Mouse (Mus musculus) frontal cortex, postnatal 14 days (tissue): Measurements from ENCODE around the gene Dtl.

ENCODE experiments used
- DNase-seq, 2 experiments: peaks; one replicate each; pipeline ENCODE4 v3.0.0; 2022; ENCODE audit warnings: low spot score in 2 of 2

Gene Dtl

DNA sequence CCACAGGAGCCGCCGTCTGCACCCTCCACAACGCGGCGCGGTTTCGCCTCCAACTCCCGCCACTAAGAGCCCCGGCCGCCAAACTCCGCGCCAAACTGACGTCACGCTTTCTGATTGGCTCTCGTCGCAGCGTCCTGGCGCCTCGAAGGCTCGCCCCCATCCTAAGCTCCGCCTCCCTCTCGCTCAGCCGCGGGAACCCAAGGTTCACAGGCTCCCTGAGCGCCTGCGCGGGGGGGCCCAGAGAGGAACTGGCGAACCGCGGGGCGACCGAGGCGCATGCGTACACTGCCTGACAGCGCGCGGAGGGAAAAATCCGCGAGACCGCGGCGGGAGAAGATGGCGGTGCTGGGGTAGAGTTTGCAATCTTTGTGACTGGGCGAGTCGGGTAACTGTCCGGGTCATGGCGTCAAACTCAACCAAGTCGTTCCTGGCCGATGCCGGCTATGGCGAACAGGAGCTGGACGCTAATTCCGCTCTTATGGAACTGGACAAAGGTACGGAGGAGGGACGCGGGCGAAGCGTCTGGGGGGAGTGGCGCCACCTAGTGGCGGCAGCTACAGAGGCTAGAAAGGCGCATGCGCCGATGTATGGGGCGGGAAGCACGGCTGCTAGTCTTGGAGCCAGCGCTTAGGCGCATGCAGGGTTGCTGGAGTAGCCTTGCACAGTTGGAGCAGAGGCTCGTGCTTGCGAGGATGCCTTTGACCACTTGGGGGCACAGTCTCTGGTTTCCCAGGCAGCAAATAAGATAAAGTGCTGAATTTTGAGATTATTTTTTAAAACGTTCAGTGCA lies at the start of gene Dtl, which contains the start of gene Ints7:
Gene Dtl (minus strand): TSS at position 87 of the 790 bp plus-strand sequence.
Gene Ints7 (plus strand): TSS at position 179 of the 790 bp plus-strand sequence.
- peak; percentile 98 to 99 for DNase-seq

- DNase-seq: no peak
Observed at GRCm38 (mm10) chr1:191625026-191625425, 49.7 kb upstream of the Dtl start.

DNA sequence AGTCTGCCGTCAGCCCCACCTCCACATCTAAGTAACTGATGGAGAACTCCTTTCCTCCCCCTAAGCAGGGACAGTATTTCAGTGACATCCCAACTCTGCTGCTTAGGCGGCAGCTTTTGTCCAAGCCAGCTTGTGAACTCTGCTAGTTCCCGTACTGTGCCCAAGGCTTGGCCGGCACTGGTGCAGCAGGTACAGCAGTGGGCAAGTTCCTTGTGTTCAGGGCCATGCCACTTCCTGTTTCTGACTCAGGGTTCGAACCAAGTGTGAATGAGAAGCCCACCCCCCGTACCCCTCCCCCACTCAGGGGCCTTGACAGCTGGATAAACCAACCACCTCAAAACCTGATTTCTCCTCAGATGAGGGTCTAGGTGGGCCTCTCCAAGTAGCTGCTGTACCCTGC lies 49.1 kb upstream of the Dtl start:
- no peak for DNase-seq

- DNase-seq: no peak
Observed at GRCm38 (mm10) chr1:191622801-191623200, 47.5 kb upstream of the Dtl start.

GRCm38 (mm10) chr1:191621096-191621495 lies 45.8 kb upstream of the Dtl start:
- DNase-seq: no peak

DNA sequence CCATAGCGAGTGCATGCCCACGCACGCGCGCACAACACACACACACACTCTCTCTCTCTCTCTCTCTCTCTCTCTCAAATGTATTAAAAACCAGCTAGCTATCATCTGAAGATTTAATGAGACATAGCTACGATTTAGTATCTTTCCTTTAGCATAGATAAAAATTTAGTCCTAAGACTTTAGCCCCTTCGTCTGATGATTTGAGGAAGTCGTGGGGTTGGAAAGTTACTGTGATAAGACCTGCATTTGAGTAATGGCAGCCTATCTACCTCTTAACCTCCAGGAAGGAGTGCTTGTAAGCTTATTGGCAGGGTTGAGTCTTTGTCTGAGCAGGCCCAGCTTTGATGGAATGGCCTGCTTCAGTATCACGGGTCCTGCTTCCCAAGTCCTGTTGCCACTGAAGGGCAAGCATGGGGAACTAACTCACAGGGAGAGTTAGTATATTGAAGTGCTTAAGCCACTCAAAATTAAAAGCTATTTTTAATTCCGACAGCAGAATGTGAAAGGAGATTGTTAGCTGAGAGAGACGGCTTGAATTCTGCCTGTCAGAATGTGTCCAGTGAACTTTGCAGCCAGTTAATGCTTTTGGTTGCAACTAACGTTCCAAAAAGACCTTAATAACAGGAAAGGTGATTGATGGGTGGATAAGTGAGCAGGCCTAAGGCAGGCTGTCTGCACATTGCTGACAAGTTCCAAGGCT lies 42.9 kb upstream of the Dtl start:
- DNase-seq: no peak

DNA sequence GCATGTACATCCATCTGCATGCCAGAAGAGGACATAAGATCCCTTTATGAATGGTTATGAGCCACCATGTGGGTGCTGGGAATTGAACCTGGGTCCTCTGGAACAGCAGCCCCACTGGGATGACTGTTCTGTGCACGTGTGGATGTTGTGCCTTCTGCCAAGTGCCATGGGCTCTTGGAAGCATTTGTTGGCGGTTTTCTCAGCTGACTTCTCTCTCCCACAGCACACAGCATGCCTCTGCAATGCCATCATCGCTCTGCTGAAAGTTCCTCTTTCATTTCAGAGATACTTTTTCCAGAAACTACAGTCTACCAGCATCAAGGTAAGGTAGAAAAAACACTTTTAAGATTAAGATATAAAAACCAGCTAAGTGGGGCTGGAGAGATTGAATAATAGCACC lies 42.2 kb upstream of the Dtl start:
- DNase-seq: no peak

- no peak for DNase-seq
Observed at GRCm38 (mm10) chr1:191616245-191616644, 40.9 kb upstream of the Dtl start.

DNA sequence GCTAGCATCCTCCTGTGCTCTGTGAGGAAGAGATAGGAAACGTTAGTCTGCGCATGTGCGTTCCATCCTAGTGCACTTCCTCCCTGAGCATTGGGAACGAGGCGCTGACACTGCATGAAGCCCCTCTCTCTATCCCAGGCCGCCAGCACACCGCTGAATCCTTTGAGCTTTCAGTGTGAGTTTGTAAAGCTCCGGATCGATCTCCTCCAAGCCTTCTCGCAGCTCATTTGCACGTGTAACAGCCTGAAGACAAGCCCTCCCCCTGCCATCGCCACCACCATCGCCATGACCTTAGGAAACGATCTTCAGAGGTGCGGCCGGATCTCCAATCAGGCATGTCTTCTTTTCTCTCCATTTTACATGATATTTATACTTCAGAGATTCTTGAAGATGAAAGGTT lies 37.5 kb upstream of the Dtl start:
- DNase-seq: no peak

GRCm38 (mm10) chr1:191611686-191612085 lies 36.3 kb upstream of the Dtl start:
- no peak for DNase-seq

DNA sequence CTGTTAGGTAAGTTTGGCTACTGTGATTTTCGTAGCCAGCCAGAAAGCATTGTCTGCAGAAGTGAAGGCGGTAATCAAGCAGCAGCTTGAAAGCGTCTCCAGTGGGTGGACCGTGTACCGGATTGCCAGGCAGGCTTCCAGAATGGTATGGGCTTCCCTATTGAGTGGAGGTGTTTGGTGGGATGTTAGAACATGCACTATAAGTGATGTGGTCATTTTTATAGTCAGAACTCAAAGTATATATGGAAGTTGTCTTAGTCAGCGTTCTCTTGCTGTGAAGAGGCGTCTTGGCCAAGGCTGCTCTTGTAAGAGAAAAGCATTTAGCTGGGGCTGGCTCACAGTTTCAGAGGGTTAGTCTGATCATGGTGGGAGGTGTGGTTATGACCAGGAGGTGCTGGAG lies 35.0 kb upstream of the Dtl start:
- DNase-seq: peak in 1 of 2 experiments; percentile 23

- DNase-seq: no peak
Observed at GRCm38 (mm10) chr1:191609578-191609977, 34.2 kb upstream of the Dtl start.

DNA sequence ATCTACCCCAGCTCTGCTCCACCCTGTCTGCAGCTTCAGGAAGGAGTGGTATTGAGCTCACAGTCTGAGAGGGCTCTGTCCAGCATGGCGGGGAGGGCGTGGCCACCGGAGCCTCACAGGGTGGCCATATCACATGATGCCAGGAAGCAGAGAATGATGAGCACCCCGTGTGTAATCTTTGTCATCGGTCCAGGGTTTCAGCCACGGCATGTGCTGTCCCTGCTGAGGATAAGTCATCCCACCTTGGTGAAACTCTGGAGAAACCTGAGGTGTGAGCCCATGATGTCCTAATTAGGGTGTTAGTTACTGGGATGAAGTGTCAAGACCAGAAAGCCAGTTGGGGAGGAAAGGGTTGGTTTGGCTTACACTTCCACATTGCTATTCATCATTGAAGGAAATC lies 33.7 kb upstream of the Dtl start:
- no peak for DNase-seq

GRCm38 (mm10) chr1:191604690-191605089 lies 29.3 kb upstream of the Dtl start:
- DNase-seq: no peak

DNA sequence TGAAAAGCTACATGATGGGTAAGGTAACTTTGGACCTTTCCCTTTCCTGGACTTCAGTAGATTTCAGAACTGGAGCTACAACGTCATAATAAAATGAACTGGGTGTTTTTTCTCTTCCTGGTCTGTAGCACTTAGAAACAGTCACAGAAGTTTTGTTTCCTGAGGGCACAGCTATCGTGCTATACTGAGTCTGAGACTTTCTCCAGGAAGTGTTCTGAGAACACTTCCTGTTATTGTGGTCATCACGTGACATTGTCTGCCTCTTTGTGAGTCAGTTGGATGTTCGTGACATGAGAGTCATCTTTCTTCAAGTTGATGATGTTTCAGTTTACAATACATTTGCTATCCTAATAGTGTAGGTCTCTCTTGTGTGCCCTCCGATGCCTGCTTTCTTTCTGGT lies 23.9 kb upstream of the Dtl start:
- no peak for DNase-seq

- no peak for DNase-seq
Observed at GRCm38 (mm10) chr1:191596076-191596475, 20.7 kb upstream of the Dtl start.

DNA sequence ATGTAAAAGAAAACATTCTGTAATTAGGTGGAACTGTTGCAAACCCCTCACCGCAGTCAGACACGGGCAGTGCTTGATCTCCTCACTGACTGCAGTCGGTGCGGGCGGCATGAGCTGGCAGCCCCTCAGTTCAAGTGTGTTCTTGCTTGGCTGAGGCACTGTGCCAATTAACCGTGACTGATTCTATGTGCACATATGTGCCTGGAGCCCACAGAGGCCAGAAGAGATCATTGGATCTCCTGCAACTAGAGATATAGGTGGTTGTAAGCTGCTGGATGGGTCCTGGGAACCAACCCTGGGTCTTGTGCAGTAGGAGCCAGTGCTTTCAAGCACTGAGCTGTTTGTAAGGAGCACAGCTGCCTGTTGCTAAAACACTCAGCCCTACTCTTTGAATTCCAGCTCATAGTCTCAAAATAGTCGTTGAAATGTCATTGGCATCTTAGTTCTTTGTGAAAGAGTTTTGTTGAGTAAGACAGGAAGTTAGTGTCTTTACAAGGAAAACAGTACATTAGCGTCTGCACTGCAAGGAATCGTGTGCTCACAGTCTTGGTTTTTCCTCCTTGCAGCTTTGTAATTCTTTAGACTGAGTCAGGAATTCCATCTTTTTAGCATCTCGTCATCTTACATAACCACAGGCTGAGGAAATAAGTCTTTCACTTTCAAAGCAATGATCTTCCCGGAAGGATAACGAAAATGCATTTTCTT lies 16.8 kb upstream of the Dtl start:
- DNase-seq: peak in 1 of 2 experiments; percentile 15

- no peak for DNase-seq
Observed at GRCm38 (mm10) chr1:191588749-191589148, 13.4 kb upstream of the Dtl start.

DNA sequence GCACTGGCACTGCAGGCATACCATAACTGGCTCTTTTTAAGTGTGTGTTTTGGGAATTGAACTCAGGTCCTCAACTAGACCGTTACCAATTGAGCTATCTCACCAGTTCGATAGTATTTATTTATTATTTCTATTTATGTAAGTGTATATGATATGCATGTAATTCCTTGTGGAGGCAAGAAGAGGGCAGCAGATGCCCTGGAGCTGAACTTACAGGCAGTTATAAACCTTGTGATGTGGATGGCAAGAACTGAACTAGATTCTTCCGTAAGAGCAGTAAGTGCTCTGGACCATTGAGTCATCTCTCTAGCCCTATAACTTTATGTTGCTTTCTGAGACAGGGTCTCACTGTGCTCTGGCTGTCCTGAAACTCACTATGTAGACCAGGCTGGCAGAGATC lies 11.7 kb upstream of the Dtl start:
- no peak for DNase-seq

DNA sequence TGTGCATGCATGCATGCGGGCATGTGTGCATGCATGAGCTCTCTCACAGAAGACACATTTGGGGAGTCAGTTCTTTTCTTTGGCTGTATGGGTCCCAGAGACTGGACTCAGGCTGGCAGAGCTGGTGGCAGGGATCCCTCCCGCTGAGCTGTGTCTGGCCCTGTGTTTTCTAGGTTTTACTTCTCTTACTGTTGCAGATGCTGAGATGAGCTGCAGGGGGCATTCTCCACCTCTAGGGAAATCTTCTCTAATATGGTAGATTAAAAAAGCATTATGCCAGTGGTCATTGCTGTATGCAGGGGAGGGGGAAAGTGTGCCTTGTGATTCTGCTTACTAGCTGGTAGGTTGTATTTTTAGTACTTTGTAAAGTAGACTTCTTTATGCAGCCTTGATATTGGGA lies 10.4 kb upstream of the Dtl start:
- no peak for DNase-seq

- DNase-seq: no peak
Observed at GRCm38 (mm10) chr1:191584483-191584882, 9.1 kb upstream of the Dtl start.

- no peak for DNase-seq
Observed at GRCm38 (mm10) chr1:191583836-191584235, 8.5 kb upstream of the Dtl start.

DNA sequence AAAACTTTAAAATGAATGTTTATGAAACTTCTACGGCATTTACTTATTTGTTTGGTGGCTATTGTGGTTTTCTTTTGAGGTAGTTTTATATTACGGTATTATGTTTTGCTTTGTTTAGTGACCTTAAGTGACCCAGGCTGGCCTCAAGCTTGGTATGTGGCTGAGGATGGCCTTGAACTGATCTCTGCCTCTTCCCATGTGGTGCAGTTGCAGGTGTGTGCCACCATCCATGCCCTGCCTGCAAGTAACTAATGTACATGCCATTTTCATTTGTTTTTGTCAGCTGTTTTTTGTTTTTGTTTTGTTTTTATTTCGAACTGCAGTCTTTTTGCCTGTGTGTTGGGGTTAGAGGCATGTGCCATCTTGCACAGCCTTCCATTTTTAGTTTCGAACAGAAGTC lies 6.3 kb upstream of the Dtl start:
- DNase-seq: no peak
